Mouse (Mus musculus) heart, adult 11 months (tissue): Measurements from ENCODE around the gene Micu1.

Source experiments
- DNase-seq: peaks from one replicate; pipeline ENCODE4 v3.0.0; 2022

Micu1 gene

GRCm38 (mm10) chr10:59780698-59781097 lies 78.4 kb downstream of the Micu1 start:
- no peak for DNase-seq

GRCm38 (mm10) chr10:59781205-59781931 lies 79.1 kb downstream of the Micu1 start:
- no peak for DNase-seq

GRCm38 (mm10) chr10:59784731-59785685 lies 82.7 kb downstream of the Micu1 start:
- DNase-seq: peak; percentile 90

- DNase-seq: peak; percentile 93
Measured at GRCm38 (mm10) chr10:59786289-59786688, 84.0 kb downstream of the Micu1 start.

GRCm38 (mm10) chr10:59787140-59787800 lies 85.0 kb downstream of the Micu1 start:
- peak; percentile 64 for DNase-seq

GRCm38 (mm10) chr10:59787870-59788269 lies 85.6 kb downstream of the Micu1 start:
- peak; percentile 6 for DNase-seq

GRCm38 (mm10) chr10:59790291-59790929 lies 88.1 kb downstream of the Micu1 start:
- peak; percentile 55 for DNase-seq

- DNase-seq: peak; percentile 73
Measured at GRCm38 (mm10) chr10:59791896-59792295, 89.6 kb downstream of the Micu1 start.

GRCm38 (mm10) chr10:59792575-59793176 lies 90.4 kb downstream of the Micu1 start:
- peak; percentile 55 for DNase-seq

GRCm38 (mm10) chr10:59793454-59793853 lies 91.2 kb downstream of the Micu1 start:
- peak; percentile 67 for DNase-seq

GRCm38 (mm10) chr10:59795085-59795484 lies 92.8 kb downstream of the Micu1 start:
- DNase-seq: no peak

- DNase-seq: peak; percentile 79
Measured at GRCm38 (mm10) chr10:59795902-59796301, 93.6 kb downstream of the Micu1 start.

GRCm38 (mm10) chr10:59798371-59798770 lies 96.1 kb downstream of the Micu1 start:
- no peak for DNase-seq

GRCm38 (mm10) chr10:59799303-59800044 lies 97.2 kb downstream of the Micu1 start:
- DNase-seq: no peak

GRCm38 (mm10) chr10:59800159-59800558 lies 97.9 kb downstream of the Micu1 start:
- no peak for DNase-seq

- DNase-seq: no peak
Measured at GRCm38 (mm10) chr10:59800826-59801501, 98.7 kb downstream of the Micu1 start.

- DNase-seq: no peak
Measured at GRCm38 (mm10) chr10:59808677-59809076, 106.4 kb downstream of the Micu1 start.

GRCm38 (mm10) chr10:59809991-59810574 lies 107.8 kb downstream of the Micu1 start:
- peak; percentile 92 for DNase-seq

- DNase-seq: no peak
Measured at GRCm38 (mm10) chr10:59812939-59813338, 110.7 kb downstream of the Micu1 start.

GRCm38 (mm10) chr10:59813759-59814158 lies 111.5 kb downstream of the Micu1 start:
- peak; percentile 93 for DNase-seq
